Mouse (Mus musculus) testis, adult 2 months (tissue): ENCODE results near the gene Actr1a. TPM values are rescaled to one million over a fixed set of nuclear protein-coding genes. Genes with fewer than 3 reads are reported as not detected.

Experiments used
- H3K27ac ChIP-seq: fragments of 200-500 bp; 2 replicates; pipeline ENCODE4 v1.5.1; 2012; ENCODE audit warnings: low read depth, low read length; ENCODE audit not compliant: control insufficient read depth, insufficient read depth
- H3K27me3 ChIP-seq: fragments of 200-500 bp; 2 replicates; pipeline ENCODE4 v1.6.1; 2012; ENCODE audit warnings: mild to moderate bottlenecking, low read length, moderate library complexity; ENCODE audit not compliant: control insufficient read depth, insufficient read depth
- H3K36me3 ChIP-seq: fragments of 200-500 bp; 2 replicates; pipeline ENCODE4 v1.6.1; 2012; ENCODE audit warnings: mild to moderate bottlenecking, low read length; ENCODE audit not compliant: control insufficient read depth, insufficient read depth
- H3K4me1 ChIP-seq: fragments of 200-500 bp; 2 replicates; pipeline ENCODE4 v1.6.1; 2012; ENCODE audit warnings: low read length; ENCODE audit not compliant: control insufficient read depth, insufficient read depth
- H3K4me3 ChIP-seq: fragments of 200-500 bp; 2 replicates; pipeline ENCODE4 v1.5.1; 2012; ENCODE audit warnings: low read depth, mild to moderate bottlenecking, low read length, moderate library complexity, mixed read lengths; ENCODE audit not compliant: control insufficient read depth
- CTCF ChIP-seq: fragments of 200-500 bp; IDR thresholded peaks from 2 replicates; pipeline ENCODE4 v1.5.1; 2012; ENCODE audit warnings: low read depth, mild to moderate bottlenecking, inconsistent platforms, low read length, moderate library complexity; ENCODE audit not compliant: control insufficient read depth, insufficient read depth, insufficient replicate concordance
- POLR2A ChIP-seq: fragments of 200-500 bp; IDR thresholded peaks from 2 replicates; pipeline ENCODE4 v1.6.1; 2012; ENCODE audit warnings: low read depth, mild to moderate bottlenecking, inconsistent platforms, low read length, moderate library complexity; ENCODE audit not compliant: control insufficient read depth
- polyA plus RNA-seq: library from polyadenylated mRNA; depleted of rRNA; stranded (reverse); fragments of >200 nt; gene quantifications from 2 replicates; pipeline ENCODE4 v1.2.3, GENCODE M21; 2012

Actr1a gene
- polyA plus RNA-seq, 1 experiment: 179 TPM

GRCm38 (mm10) chr19:46338331-46338936, 57.1 kb downstream of the Actr1a start, which contains the start of gene Cuedc2:
Cuedc2 (minus strand) TSS chr19:46338702.
- H3K36me3 ChIP-seq: no peaks in the 10 kb centered on the region
- no peaks in the 10 kb centered on the region for H3K27me3 ChIP-seq
- TF ChIP-seq CTCF (no peak), POLR2A (peak; percentile 29; the same call in 1 of the 2 replicates)
- H3K4me1 ChIP-seq: peaks cover 16% of the 10 kb centered on the region
- peak within 1 kb of the TSS; percentile 16; the same call in 1 of the 2 replicates for H3K27ac ChIP-seq
- peak within 1 kb of the TSS; percentile 87 for H3K4me3 ChIP-seq

GRCm38 (mm10) chr19:46337719-46338330, 57.7 kb downstream of the Actr1a start:
- no peaks in the 10 kb centered on the region for H3K36me3 ChIP-seq
- H3K4me3 ChIP-seq: peak overlapping the region; percentile 87
- no peaks in the 10 kb centered on the region for H3K27me3 ChIP-seq
- H3K4me1 ChIP-seq: peaks cover 16% of the 10 kb centered on the region
- no peak overlapping the region for H3K27ac ChIP-seq
- TF ChIP-seq POLR2A (no peak), CTCF (no peak)

- Histone ChIP-seq H3K27ac (no peak overlapping the region), H3K27me3 (no peaks in the 10 kb centered on the region), H3K36me3 (no peaks in the 10 kb centered on the region), H3K4me1 (peaks cover 13% of the 10 kb centered on the region), H3K4me3 (no peak overlapping the region)
- TF ChIP-seq POLR2A: no peak
- no peak for TF ChIP-seq CTCF
Measured at GRCm38 (mm10) chr19:46333906-46334305, 61.6 kb downstream of the Actr1a start.

GRCm38 (mm10) chr19:46332721-46333339, 62.7 kb downstream of the Actr1a start:
- Histone ChIP-seq H3K27me3 (no peaks in the 10 kb centered on the region), H3K4me1 (peaks cover 8% of the 10 kb centered on the region), H3K4me3 (no peak overlapping the region), H3K27ac (no peak overlapping the region), H3K36me3 (no peaks in the 10 kb centered on the region)
- TF ChIP-seq CTCF: no peak
- TF ChIP-seq POLR2A: no peak

DNA sequence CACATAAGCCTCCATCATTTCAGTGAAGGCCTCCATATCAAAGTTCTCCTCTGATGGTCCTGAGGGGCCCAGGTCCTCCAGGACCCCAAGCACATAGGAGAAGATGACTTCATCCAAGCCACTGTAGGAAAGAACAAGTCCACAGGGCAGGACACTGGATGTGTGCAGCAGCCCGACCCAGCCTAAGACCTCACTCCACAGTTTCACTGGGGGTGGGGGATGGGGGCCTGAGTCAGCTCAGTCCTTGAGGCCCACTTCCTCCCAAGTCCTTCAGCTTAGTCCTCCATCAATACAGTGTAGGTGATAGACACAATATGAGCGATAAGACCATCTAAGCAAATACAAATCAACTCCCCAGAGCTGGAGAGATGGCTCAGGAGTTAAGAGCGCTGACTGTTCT, 63.6 kb downstream of the Actr1a start:
- Histone ChIP-seq H3K4me1 (peaks cover 10% of the 10 kb centered on the region), H3K36me3 (no peaks in the 10 kb centered on the region), H3K4me3 (no peak overlapping the region), H3K27me3 (no peaks in the 10 kb centered on the region), H3K27ac (no peak overlapping the region)
- TF ChIP-seq POLR2A: no peak
- TF ChIP-seq CTCF: no peak

DNA sequence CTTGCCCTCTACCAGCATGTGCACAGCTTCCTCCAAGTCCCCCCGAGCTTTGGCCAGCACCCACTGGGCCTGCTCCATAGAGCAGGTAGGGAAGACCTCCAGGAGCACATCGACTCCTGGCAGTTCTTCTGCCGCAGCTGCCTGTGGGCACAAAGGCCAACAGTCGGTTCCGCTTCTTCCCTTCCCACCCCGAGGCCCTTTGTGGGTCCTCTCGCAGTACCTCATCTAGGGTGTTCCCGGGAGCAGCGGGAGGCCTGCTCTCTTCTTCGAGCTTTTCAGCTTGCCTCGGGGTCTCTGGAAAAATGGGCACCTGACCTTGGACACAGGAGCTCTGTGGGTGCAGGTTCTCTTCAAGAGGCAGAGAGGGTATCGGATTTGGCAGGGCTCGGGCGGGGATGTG, 64.2 kb downstream of the Actr1a start:
- no peak overlapping the region for H3K4me3 ChIP-seq
- H3K4me1 ChIP-seq: peaks cover 16% of the 10 kb centered on the region
- no peaks in the 10 kb centered on the region for H3K36me3 ChIP-seq
- H3K27me3 ChIP-seq: no peaks in the 10 kb centered on the region
- TF ChIP-seq CTCF (no peak), POLR2A (no peak)
- no peak overlapping the region for H3K27ac ChIP-seq

GRCm38 (mm10) chr19:46330696-46331095, 64.9 kb downstream of the Actr1a start:
- no peak for TF ChIP-seq CTCF
- TF ChIP-seq POLR2A: no peak
- Histone ChIP-seq H3K4me1 (peaks cover 18% of the 10 kb centered on the region), H3K27ac (no peak overlapping the region), H3K36me3 (no peaks in the 10 kb centered on the region), H3K4me3 (no peak overlapping the region), H3K27me3 (no peaks in the 10 kb centered on the region)
